Comparison of ENCODE assay signal across 23 mouse cellular contexts in genomic region chr2:132600081-132600480, GRCm38 (mm10). TPM values are rescaled to one million over a fixed set of nuclear protein-coding genes. Genes with fewer than 3 reads are reported as not detected.
DNase-seq lines count a peak whose midpoint lies in the region; ATAC-seq and TF ChIP-seq lines count a peak whose summit lies in the region.
"Had no signal": no experiment of that assay in that cellular context is flagged by ENCODE, and none has a peak within 500 bp of the region (broad histone marks: within the 10 kb centered on the region; RNA-seq: fewer than 3 reads in every experiment).

No protein-coding gene starts in this region.

- H3K4me1 ChIP-seq in lung, adult 2 months (ENCODE audit: control insufficient read depth, insufficient read depth, low read length), result peaks cover 2% of the 10 kb centered on the region
- H3K4me1 ChIP-seq: embryonic facial prominence, embryonic 10.5 days; forebrain, embryonic 13.5 days; hindbrain, embryonic 12.5 days had no signal

- intact Hi-C loops in gastrocnemius, postnatal 14 days (cut with DNase I; ENCODE audit: low total_unique reads), result no loop called here

- H3K27me3 ChIP-seq in splenic B cell, adult 2 months (ENCODE audit: control insufficient read depth, insufficient read depth, low read length, poor library complexity, severe bottlenecking), result no peaks in the 10 kb centered on the region
- H3K27me3 ChIP-seq: forebrain, embryonic 13.5 days; hindbrain, embryonic 12.5 days had no signal

- ATAC-seq in common myeloid progenitor, adult 5-6 weeks (replicated peaks; ENCODE audit: low read depth, poor library complexity, severe bottlenecking), result peak; percentile 19; the same call in 1 of the 2 replicates
- peak; percentile 13; the same call in 1 of the 2 replicates for ATAC-seq in megakaryocyte, adult 5-6 weeks (ENCODE audit: poor library complexity, severe bottlenecking)
- ATAC-seq: CD4-positive, CD25-positive, alpha-beta regulatory T cell, adult 4 months; forebrain, embryonic 13.5 days; forebrain, postnatal 0 days; hindbrain, embryonic 16.5 days had no signal

- no peak for TF ChIP-seq CTCF in lung, adult 2 months (IDR thresholded peaks at IDR 0.05; ENCODE audit: insufficient read depth, low read length)

- H3K4me3 ChIP-seq in lung, adult 2 months (replicated peaks; ENCODE audit: extremely low read depth, low read depth, low read length), result no peak overlapping the region
- H3K4me3 ChIP-seq: embryonic facial prominence, embryonic 10.5 days; forebrain, embryonic 13.5 days; heart, embryonic 10.5 days; hindbrain, embryonic 12.5 days had no signal

- no peak for TF ChIP-seq POLR2A in lung, adult 2 months (IDR thresholded peaks at IDR 0.05; ENCODE audit: borderline replicate concordance, extremely low read depth, low read depth, low read length)

- H3K36me3 ChIP-seq in splenic B cell, adult 2 months (ENCODE audit: control insufficient read depth, insufficient read depth, low read length, poor library complexity, severe bottlenecking), result no peaks in the 10 kb centered on the region
- H3K36me3 ChIP-seq: embryonic facial prominence, embryonic 10.5 days; G1E; heart, embryonic 10.5 days; hindbrain, embryonic 12.5 days had no signal

- WGBS in lung, adult 2 months, result 55% methylated on average over 4 of the region's 4 CpGs

- DNase-seq in lung, postnatal 36 days, result peak; percentile 73
- DNase-seq in lung, adult 2 months, result no peak
- DNase-seq in splenic B cell, adult 2 months (ENCODE audit: low read depth, low spot score), result peak; percentile 58
- no peak for DNase-seq in gastrocnemius, postnatal 14 days
- DNase-seq in adrenal gland, adult 2 months, result no peak
- DNase-seq: adrenal gland, postnatal 10 days; cerebellum, adult 11-12 months; cerebellum, adult 9-11 months; cerebellum, postnatal 36 days; forebrain, postnatal 0 days; gastrocnemius, postnatal 36 days; heart, adult 18-20 months; heart, postnatal 10 days; heart, postnatal 4 days had no signal

RNA-seq across cellular contexts. Expression of gene Gpcpd1, which starts 12.6 kb away (rescaled TPM):
- polyA plus RNA-seq in lung, adult 2 months (2012; rRNA removed), result 7.2 and 12.4 TPM in 2 replicates
- 29.5 and 61.5 TPM in 2 replicates for total RNA-seq in common myeloid progenitor, adult 5-6 weeks (2017)
- total RNA-seq in megakaryocyte, adult 5-6 weeks (2015), result 55.9 and 57.3 TPM in 2 replicates
- 49.6 and 52.2 TPM in 2 replicates for total RNA-seq in megakaryocyte, adult 5-6 weeks (2017)
- 10 to 100 TPM; 68.7 to 92.7 TPM for total RNA-seq in gastrocnemius, postnatal 14 days (2021)
- total RNA-seq in adrenal gland, adult 2 months (2021), result 10 to 100 TPM; 18.6 to 41.7 TPM
- polyA plus RNA-seq in adrenal gland, adult 2 months (2012; rRNA removed), result 1.3 and 2.1 TPM in 2 replicates

Comparison
In these comparisons a context has a peak if more than half of its experiments do, and no peak if none do; other contexts are left out.
1. DNase-seq: peak in lung, postnatal 36 days (single experiment) and splenic B cell, adult 2 months (single experiment); none in lung, adult 2 months (single experiment), gastrocnemius, postnatal 14 days (single experiment) and adrenal gland, adult 2 months (single experiment).